Mouse (Mus musculus) embryonic facial prominence, embryonic 15.5 days (tissue): ENCODE results near the gene Ak4. TPM values are rescaled to one million over a fixed set of nuclear protein-coding genes. Genes with fewer than 3 reads are reported as not detected.
A peak's percentile ranks its signal among the peaks of the same experiment; 100 is the strongest.

ENCODE experiments used
- ATAC-seq: fragments of 200-750 bp; cut with Nextera tagmentation; 2 replicates; pipeline ENCODE4 v1.8.0; 2017; ENCODE audit warnings: low read depth, moderate TSS enrichment; ENCODE audit not compliant: insufficient number of reproducible peaks, low FRiP score, low TSS enrichment
- H3K27ac ChIP-seq: fragments of 300-500 bp; sonication (generic); replicated peaks from 2 replicates; pipeline ENCODE4 v1.5.1; 2015; ENCODE audit warnings: mild to moderate bottlenecking, inconsistent platforms
- H3K27me3 ChIP-seq: fragments of 300-500 bp; sonication (generic); 2 replicates; pipeline ENCODE4 v1.6.1; 2015; ENCODE audit warnings: inconsistent platforms
- H3K36me3 ChIP-seq: fragments of 300-500 bp; sonication (generic); 2 replicates; pipeline ENCODE4 v1.6.1; 2015; ENCODE audit warnings: mild to moderate bottlenecking, inconsistent platforms
- H3K4me1 ChIP-seq: fragments of 300-500 bp; sonication (generic); 2 replicates; pipeline ENCODE4 v1.6.1; 2015; ENCODE audit warnings: inconsistent platforms
- H3K4me2 ChIP-seq: fragments of 300-500 bp; sonication (generic); replicated peaks from 2 replicates; pipeline ENCODE4 v1.6.1; 2015; ENCODE audit warnings: mild to moderate bottlenecking, inconsistent platforms
- H3K4me3 ChIP-seq: fragments of 300-500 bp; sonication (generic); replicated peaks from 2 replicates; pipeline ENCODE4 v1.5.1; 2015; ENCODE audit warnings: mild to moderate bottlenecking, inconsistent platforms
- H3K9ac ChIP-seq: fragments of 300-500 bp; sonication (generic); 2 replicates; pipeline ENCODE4 v1.6.1; 2015; ENCODE audit warnings: inconsistent platforms
- H3K9me3 ChIP-seq: fragments of 300-500 bp; sonication (generic); replicated peaks from 2 replicates; pipeline ENCODE4 v1.6.1; 2016; ENCODE audit warnings: inconsistent platforms
- WGBS: fragments of 180-500 bp; shearing (Covaris S2); methylation state at CpG from one replicate; pipeline ENCODE4 v1.1.7; 2015; 5-methylcytosine and 5-hydroxymethylcytosine counted together
- polyA plus RNA-seq: library from polyadenylated mRNA; unstranded; fragments of >200 nt; fragmentation: Nextera tagmentation; extraction: Ambion mirVana; gene quantifications from 2 replicates; pipeline ENCODE4 v1.2.1, GENCODE M21; 2015

Ak4 gene
- polyA plus RNA-seq, 1 experiment from 2014 or later: 17.3 TPM

GRCm38 (mm10) chr4:101505966-101506365 is 86.9 kb downstream of the Ak4 start:
- WGBS: 34% methylated on average over 2 of the region's 2 CpGs
- no peak for ATAC-seq

DNA sequence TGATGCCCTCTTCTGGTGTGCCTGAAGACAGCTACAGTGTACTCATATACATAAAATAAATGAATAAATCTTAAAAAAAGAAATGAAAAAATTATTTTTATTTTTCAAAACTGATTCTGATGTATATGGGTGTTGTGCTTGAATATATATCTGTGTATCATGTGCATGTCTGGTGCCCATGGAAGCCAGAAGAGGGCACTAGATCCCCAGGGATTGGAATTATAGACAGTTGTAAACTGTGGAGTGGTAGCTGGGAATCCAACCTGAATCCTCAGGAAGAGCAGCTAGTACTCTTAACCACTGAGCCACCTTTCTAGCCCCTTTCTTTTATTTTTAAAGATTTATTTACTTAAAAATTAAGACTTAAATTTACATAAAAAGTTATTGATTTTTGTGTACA is 87.3 kb downstream of the Ak4 start:
- no peak for ATAC-seq
- Histone ChIP-seq H3K27ac (no peak overlapping the region), H3K9me3 (no peaks in the 10 kb centered on the region), H3K27me3 (no peaks in the 10 kb centered on the region), H3K9ac (no peak overlapping the region), H3K4me2 (no peak overlapping the region), H3K36me3 (no peaks in the 10 kb centered on the region), H3K4me1 (peaks cover 16% of the 10 kb centered on the region), H3K4me3 (no peak overlapping the region)

More at GRCm38 (mm10) chr4:101505966-101506365, 86.9 kb downstream of the Ak4 start:
- Histone ChIP-seq H3K9ac (no peak overlapping the region), H3K4me2 (no peak overlapping the region), H3K9me3 (no peaks in the 10 kb centered on the region), H3K4me1 (peaks cover 16% of the 10 kb centered on the region), H3K27me3 (no peaks in the 10 kb centered on the region), H3K27ac (peak overlapping the region; percentile 22; the same call in 1 of the 2 replicates), H3K4me3 (no peak overlapping the region), H3K36me3 (no peaks in the 10 kb centered on the region)

DNA sequence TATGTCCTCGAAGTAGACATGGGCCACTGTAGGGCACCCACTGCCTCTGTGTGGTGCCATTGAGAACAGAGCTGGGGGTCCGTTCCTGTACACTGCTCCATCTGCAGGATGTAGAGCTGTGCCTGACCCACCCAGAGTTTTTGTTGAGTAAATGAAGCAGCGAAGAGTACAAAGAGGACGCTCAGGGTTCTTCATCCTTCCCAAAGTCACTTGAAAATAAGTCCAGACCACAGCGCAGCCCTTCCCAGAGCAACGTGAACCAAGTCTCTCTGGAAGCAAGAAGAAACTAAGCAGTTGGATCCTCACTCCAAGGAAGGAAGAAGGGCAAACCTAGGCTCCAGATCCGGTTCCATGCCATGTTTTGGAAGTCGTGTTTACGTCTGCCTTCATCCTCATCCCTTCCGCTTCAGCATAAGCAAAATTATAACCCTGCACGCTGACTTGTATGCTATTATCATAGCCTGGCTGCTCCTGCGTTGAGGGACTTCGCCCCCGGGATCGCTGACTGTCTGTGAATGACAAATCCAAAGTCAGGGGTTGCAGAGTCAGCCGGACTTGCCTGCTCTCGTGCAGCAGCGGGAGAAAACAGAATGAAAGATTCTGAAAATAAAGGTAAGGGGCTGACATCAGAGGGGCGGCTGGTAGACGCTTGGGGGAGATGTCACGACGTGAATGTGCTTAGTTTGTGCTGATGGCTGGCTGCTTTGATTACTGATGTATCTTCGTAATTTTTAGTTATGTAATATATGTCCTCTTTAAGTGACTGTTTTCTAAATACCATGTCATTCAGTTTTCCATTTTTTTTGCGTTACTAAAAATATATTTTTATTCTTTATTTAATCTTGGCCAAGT is 88.7 kb downstream of the Ak4 start:
- H3K9me3 ChIP-seq: no peaks in the 10 kb centered on the region
- no peak; the same call in 1 of the 2 replicates for ATAC-seq
- peak overlapping the region; percentile 84 for H3K4me2 ChIP-seq
- peak overlapping the region; percentile 47 for H3K4me3 ChIP-seq
- H3K4me1 ChIP-seq: peaks cover 16% of the 10 kb centered on the region
- H3K36me3 ChIP-seq: no peaks in the 10 kb centered on the region
- H3K27me3 ChIP-seq: no peaks in the 10 kb centered on the region
- H3K9ac ChIP-seq: no peak overlapping the region
- no peak overlapping the region for H3K27ac ChIP-seq
- 10% methylated on average over 24 of the region's 24 CpGs for WGBS

DNA sequence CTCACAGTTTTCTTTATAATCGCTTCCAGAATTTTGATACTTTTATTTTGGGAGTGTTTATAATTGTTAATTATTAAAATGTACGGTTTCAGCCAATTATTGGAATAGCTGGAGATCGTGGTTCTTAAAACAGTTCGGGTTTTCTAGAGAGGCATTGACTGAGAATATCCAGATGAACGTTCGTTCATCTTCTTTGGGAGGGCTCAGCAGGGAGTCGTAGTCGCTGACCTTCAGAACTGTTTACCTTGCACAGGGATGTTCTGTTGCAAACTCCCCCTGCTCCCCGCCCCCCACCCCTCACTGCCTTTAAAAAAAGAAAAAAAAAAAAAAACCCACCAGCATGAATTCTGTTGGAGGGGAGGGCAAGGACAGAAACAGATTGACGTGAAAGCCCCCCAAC is 89.4 kb downstream of the Ak4 start:
- Histone ChIP-seq H3K4me2 (peak overlapping the region; percentile 84), H3K4me3 (peak overlapping the region; percentile 41), H3K4me1 (peaks cover 16% of the 10 kb centered on the region), H3K36me3 (no peaks in the 10 kb centered on the region), H3K27ac (no peak overlapping the region), H3K27me3 (no peaks in the 10 kb centered on the region), H3K9ac (peak overlapping the region; percentile 16; the same call in 1 of the 2 replicates), H3K9me3 (no peaks in the 10 kb centered on the region)
- no peak; the same call in 1 of the 2 replicates for ATAC-seq
- WGBS: 2% methylated on average over 10 of the region's 10 CpGs

- Histone ChIP-seq H3K36me3 (no peaks in the 10 kb centered on the region), H3K27ac (no peak overlapping the region), H3K9me3 (no peaks in the 10 kb centered on the region), H3K27me3 (no peaks in the 10 kb centered on the region), H3K4me2 (peak overlapping the region; percentile 84), H3K4me3 (peak overlapping the region; percentile 41), H3K4me1 (peaks cover 16% of the 10 kb centered on the region), H3K9ac (peak overlapping the region; percentile 16; the same call in 1 of the 2 replicates)
- WGBS: 4% methylated on average over 30 of the region's 30 CpGs
- ATAC-seq: no peak; the same call in 1 of the 2 replicates
These were observed 89.9 kb downstream of the Ak4 start for GRCm38 (mm10) chr4:101508851-101509577.

GRCm38 (mm10) chr4:101510111-101510903 is 91.2 kb downstream of the Ak4 start:
- ATAC-seq: no peak
- no peaks in the 10 kb centered on the region for H3K9me3 ChIP-seq
- no peaks in the 10 kb centered on the region for H3K27me3 ChIP-seq
- no peak overlapping the region for H3K27ac ChIP-seq
- no peak overlapping the region for H3K4me2 ChIP-seq
- no peak overlapping the region for H3K9ac ChIP-seq
- H3K4me1 ChIP-seq: peaks cover 16% of the 10 kb centered on the region
- H3K36me3 ChIP-seq: no peaks in the 10 kb centered on the region
- WGBS: 72% methylated on average over 8 of the region's 8 CpGs
- H3K4me3 ChIP-seq: no peak overlapping the region

DNA sequence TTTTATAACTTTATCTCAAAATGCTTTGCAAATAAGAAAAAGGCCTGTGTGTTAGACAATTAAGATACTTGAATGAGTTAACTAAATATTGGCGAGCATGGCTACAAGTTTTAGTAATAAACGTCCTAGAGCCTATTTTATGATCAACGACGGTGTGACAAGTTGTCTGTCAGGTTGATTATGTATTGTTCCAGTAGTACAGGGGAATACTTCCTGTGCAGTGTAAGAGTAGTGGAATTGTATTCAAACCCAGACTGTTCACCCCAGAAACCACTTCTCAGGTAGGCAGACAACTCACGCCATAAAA is 91.8 kb downstream of the Ak4 start:
- H3K27me3 ChIP-seq: no peaks in the 10 kb centered on the region
- H3K4me1 ChIP-seq: peaks cover 16% of the 10 kb centered on the region
- WGBS: 67% methylated on average over 5 of the region's 5 CpGs
- H3K4me3 ChIP-seq: no peak overlapping the region
- H3K9me3 ChIP-seq: no peaks in the 10 kb centered on the region
- H3K27ac ChIP-seq: no peak overlapping the region
- no peaks in the 10 kb centered on the region for H3K36me3 ChIP-seq
- no peak for ATAC-seq
- H3K4me2 ChIP-seq: no peak overlapping the region
- H3K9ac ChIP-seq: no peak overlapping the region

GRCm38 (mm10) chr4:101511768-101512521 is 92.9 kb downstream of the Ak4 start:
- ATAC-seq: no peak
- H3K9me3 ChIP-seq: no peaks in the 10 kb centered on the region
- no peaks in the 10 kb centered on the region for H3K36me3 ChIP-seq
- no peak overlapping the region for H3K4me2 ChIP-seq
- WGBS: 85% methylated on average over 5 of the region's 5 CpGs
- H3K4me1 ChIP-seq: peaks cover 16% of the 10 kb centered on the region
- no peak overlapping the region for H3K4me3 ChIP-seq
- H3K27me3 ChIP-seq: no peaks in the 10 kb centered on the region
- H3K9ac ChIP-seq: no peak overlapping the region
- H3K27ac ChIP-seq: no peak overlapping the region

DNA sequence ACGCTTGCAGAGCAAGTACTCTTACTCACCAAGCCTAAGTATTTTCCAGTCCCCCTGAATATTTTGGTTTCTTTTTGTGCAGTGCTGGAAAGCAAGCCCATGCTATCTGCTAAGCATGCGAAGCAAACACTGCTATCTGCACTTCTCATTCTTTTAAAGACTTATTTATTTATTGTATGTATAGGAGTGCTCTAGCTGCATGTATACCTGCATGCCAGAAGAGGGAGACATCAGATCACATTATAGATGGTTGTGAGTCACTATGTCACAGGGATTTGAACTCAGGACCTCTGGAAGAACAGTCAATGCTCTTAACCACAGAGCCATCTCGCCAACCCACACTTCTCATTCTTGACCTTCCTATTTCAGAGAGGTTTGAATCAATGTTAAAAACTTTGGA is 94.2 kb downstream of the Ak4 start:
- H3K27me3 ChIP-seq: no peaks in the 10 kb centered on the region
- H3K4me2 ChIP-seq: no peak overlapping the region
- no peak overlapping the region for H3K27ac ChIP-seq
- ATAC-seq: no peak
- H3K4me3 ChIP-seq: no peak overlapping the region
- H3K4me1 ChIP-seq: peaks cover 14% of the 10 kb centered on the region
- no peaks in the 10 kb centered on the region for H3K36me3 ChIP-seq
- no peak overlapping the region for H3K9ac ChIP-seq
- WGBS: 93% methylated on average over 3 of the region's 3 CpGs
- H3K9me3 ChIP-seq: no peaks in the 10 kb centered on the region

DNA sequence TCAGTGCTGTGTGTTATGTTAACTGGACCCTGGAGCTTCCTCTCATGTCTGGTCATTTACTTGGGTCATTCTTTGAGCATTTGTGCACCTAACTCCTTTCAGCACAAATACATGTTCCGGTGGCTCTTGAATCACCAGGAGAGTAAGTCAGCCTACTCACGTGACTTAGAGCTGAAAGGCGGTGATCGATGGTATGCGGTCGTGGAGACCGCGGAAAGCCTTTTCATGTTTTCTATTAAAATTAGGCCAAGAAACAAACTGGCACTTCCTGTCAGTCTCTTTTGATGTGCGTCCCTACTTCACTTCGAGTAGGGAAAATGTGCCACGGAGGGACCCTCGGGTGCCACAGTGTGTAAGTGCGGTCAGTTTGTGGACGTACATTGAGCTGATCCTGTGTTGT is 96.8 kb downstream of the Ak4 start:
- Histone ChIP-seq H3K27me3 (no peaks in the 10 kb centered on the region), H3K27ac (no peak overlapping the region), H3K4me2 (no peak overlapping the region), H3K4me3 (no peak overlapping the region), H3K4me1 (no peaks in the 10 kb centered on the region), H3K36me3 (no peaks in the 10 kb centered on the region), H3K9ac (no peak overlapping the region), H3K9me3 (no peaks in the 10 kb centered on the region)
- 82% methylated on average over 14 of the region's 14 CpGs for WGBS
- ATAC-seq: no peak
